Comparison of ENCODE assay signal across 10 mouse cellular contexts in the genomic region with DNA sequence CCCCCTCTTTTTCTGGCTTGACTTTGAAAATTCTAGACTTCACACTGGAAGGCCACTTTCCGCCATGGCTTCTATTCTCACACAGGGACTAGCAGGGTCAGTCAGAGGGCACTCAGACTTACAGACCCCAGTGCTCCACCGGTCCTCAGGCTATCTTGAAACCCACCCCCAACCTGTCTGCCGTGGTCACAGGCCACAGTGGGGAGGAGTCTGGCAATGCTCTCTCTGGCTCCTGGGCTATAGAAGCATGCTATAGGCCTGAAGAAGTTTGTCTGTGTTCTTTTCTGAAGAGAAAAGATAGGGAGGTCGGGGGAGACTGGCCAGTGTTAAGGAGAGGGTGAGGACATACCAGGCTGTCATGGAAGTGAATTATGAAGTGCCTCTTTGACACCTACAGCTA. TPM values are rescaled to one million over a fixed set of nuclear protein-coding genes. Genes with fewer than 3 reads are reported as not detected.
DNase-seq lines count a peak whose midpoint lies in the region; ATAC-seq and TF ChIP-seq lines count a peak whose summit lies in the region.
"Had no signal": no experiment of that assay in that cellular context is flagged by ENCODE, and none has a peak within 500 bp of the region (broad histone marks: within the 10 kb centered on the region; RNA-seq: fewer than 3 reads in every experiment).

No protein-coding gene starts in this region.

- intact Hi-C loops in heart, postnatal 10 days (cut with DNase I): loop anchor here (5.0 kb wide), 1 partner anchor 58 kb away; no protein-coding TSS in a partner anchor
- intact Hi-C loops in gastrocnemius, postnatal 14 days (cut with DNase I; ENCODE audit: low total_unique reads): no loop called here

- DNase-seq in heart, postnatal 10 days: no peak
- no peak for DNase-seq in midbrain, embryonic 14.5 days
- DNase-seq in adrenal gland, adult 2 months: no peak
- DNase-seq in gastrocnemius, postnatal 14 days: no peak

- 0 out of 2 replicates have a peak overlapping the region, but pooled peaks have one; percentile 16 for H3K9ac ChIP-seq in heart, embryonic 12.5 days
- H3K9ac ChIP-seq in midbrain, embryonic 14.5 days (replicated peaks; ENCODE audit: low read length): no peak overlapping the region
- no peak overlapping the region for H3K9ac ChIP-seq in midbrain, embryonic 16.5 days (ENCODE audit: low read depth, low read length)
- no peak overlapping the region for H3K9ac ChIP-seq in intestine, postnatal 0 days (ENCODE audit: low read depth, low read length)
- H3K9ac ChIP-seq in stomach, embryonic 15.5 days: no peak overlapping the region

- peak; percentile 22; the same call in 1 of the 2 replicates for ATAC-seq in heart, embryonic 12.5 days (ENCODE audit: insufficient number of reproducible peaks, low FRiP score)
- no peak for ATAC-seq in midbrain, embryonic 14.5 days (ENCODE audit: low FRiP score, low TSS enrichment)
- no peak for ATAC-seq in midbrain, embryonic 16.5 days
- no peak for ATAC-seq in intestine, postnatal 0 days
- no peak for ATAC-seq in stomach, embryonic 15.5 days (ENCODE audit: insufficient read depth, low FRiP score, low read depth)
- ATAC-seq: inflammation-experienced regulatory T-cells, adult 6 months had no signal

- no peak for TF ChIP-seq CTCF in intestine, postnatal 0 days (IDR thresholded peaks at IDR 0.05; ENCODE audit: low read depth)

- H3K4me1 ChIP-seq in heart, embryonic 12.5 days (replicated peaks): peaks cover 52% of the 10 kb centered on the region
- H3K4me1 ChIP-seq in midbrain, embryonic 14.5 days (ENCODE audit: control insufficient read depth, insufficient read depth, low read length): peaks cover 5% of the 10 kb centered on the region; the same call in 1 of the 2 replicates
- peaks cover 5% of the 10 kb centered on the region; the same call in 1 of the 2 replicates for H3K4me1 ChIP-seq in midbrain, embryonic 16.5 days (ENCODE audit: control insufficient read depth, insufficient read depth, low read length)
- peaks cover 8% of the 10 kb centered on the region; the same call in 1 of the 2 replicates for H3K4me1 ChIP-seq in intestine, postnatal 0 days (replicated peaks; ENCODE audit: control insufficient read depth, insufficient read depth, low read length)
- peaks cover 25% of the 10 kb centered on the region for H3K4me1 ChIP-seq in stomach, embryonic 15.5 days

- WGBS in heart, embryonic 12.5 days: 24% methylated on average over 4 of the region's 4 CpGs
- 71% methylated on average over 4 of the region's 4 CpGs for WGBS in midbrain, embryonic 14.5 days
- 63% methylated on average over 4 of the region's 4 CpGs for WGBS in midbrain, embryonic 16.5 days
- 38% methylated on average over 4 of the region's 4 CpGs for WGBS in intestine, postnatal 0 days
- WGBS in stomach, embryonic 15.5 days: 35% methylated on average over 4 of the region's 4 CpGs

- no peak overlapping the region for H3K4me3 ChIP-seq in heart, embryonic 12.5 days
- no peak overlapping the region for H3K4me3 ChIP-seq in midbrain, embryonic 14.5 days (replicated peaks; ENCODE audit: low read depth, low read length)
- no peak overlapping the region for H3K4me3 ChIP-seq in midbrain, embryonic 16.5 days (ENCODE audit: low read depth, low read length)
- H3K4me3 ChIP-seq in intestine, postnatal 0 days (ENCODE audit: low read depth, low read length): no peak overlapping the region
- H3K4me3 ChIP-seq in stomach, embryonic 15.5 days (replicated peaks): no peak overlapping the region

- no peaks in the 10 kb centered on the region for H3K27me3 ChIP-seq in heart, embryonic 12.5 days (replicated peaks)
- H3K27me3 ChIP-seq in midbrain, embryonic 14.5 days (ENCODE audit: control insufficient read depth, insufficient read depth, low read length): no peaks in the 10 kb centered on the region
- H3K27me3 ChIP-seq in midbrain, embryonic 16.5 days (ENCODE audit: control insufficient read depth, insufficient read depth, low read depth, low read length): no peaks in the 10 kb centered on the region
- H3K27me3 ChIP-seq in intestine, postnatal 0 days (replicated peaks; ENCODE audit: control insufficient read depth, insufficient read depth, low read length): no peaks in the 10 kb centered on the region
- H3K27me3 ChIP-seq in stomach, embryonic 15.5 days (replicated peaks): no peaks in the 10 kb centered on the region
- H3K27me3 ChIP-seq: CH12.LX had no signal

- peaks cover 12% of the 10 kb centered on the region for H3K36me3 ChIP-seq in heart, embryonic 12.5 days
- H3K36me3 ChIP-seq in midbrain, embryonic 14.5 days (ENCODE audit: control insufficient read depth, insufficient read depth, low read length): peaks cover 6% of the 10 kb centered on the region
- H3K36me3 ChIP-seq in midbrain, embryonic 16.5 days (ENCODE audit: control insufficient read depth, insufficient read depth, low read length): no peaks in the 10 kb centered on the region
- peaks cover 5% of the 10 kb centered on the region; the same call in 1 of the 2 replicates for H3K36me3 ChIP-seq in intestine, postnatal 0 days (ENCODE audit: control insufficient read depth, insufficient read depth)
- H3K36me3 ChIP-seq in stomach, embryonic 15.5 days: peaks cover 4% of the 10 kb centered on the region; the same call in 1 of the 2 replicates

- H3K27ac ChIP-seq in heart, embryonic 12.5 days (ENCODE audit: poor library complexity, severe bottlenecking): peak overlapping the region; percentile 87
- H3K27ac ChIP-seq in midbrain, embryonic 14.5 days (replicated peaks; ENCODE audit: low read depth, low read length): 0 out of 2 replicates have a peak overlapping the region, but pooled peaks have one; percentile 64
- H3K27ac ChIP-seq in midbrain, embryonic 16.5 days (ENCODE audit: low read length): no peak overlapping the region; the same call in 1 of the 2 replicates
- peak overlapping the region; percentile 75 for H3K27ac ChIP-seq in intestine, postnatal 0 days (ENCODE audit: low read depth, low read length)
- peak overlapping the region; percentile 98 for H3K27ac ChIP-seq in stomach, embryonic 15.5 days

- H3K4me2 ChIP-seq in heart, embryonic 12.5 days: peak overlapping the region; percentile 29
- no peak overlapping the region for H3K4me2 ChIP-seq in midbrain, embryonic 14.5 days (ENCODE audit: low read length)
- H3K4me2 ChIP-seq in midbrain, embryonic 16.5 days (ENCODE audit: low read length): no peak overlapping the region
- no peak overlapping the region; the same call in 1 of the 2 replicates for H3K4me2 ChIP-seq in intestine, postnatal 0 days (replicated peaks; ENCODE audit: low read depth)
- H3K4me2 ChIP-seq in stomach, embryonic 15.5 days: peak overlapping the region; percentile 34; the same call in 1 of the 2 replicates

- H3K9me3 ChIP-seq in heart, embryonic 12.5 days (replicated peaks): no peaks in the 10 kb centered on the region
- H3K9me3 ChIP-seq in midbrain, embryonic 14.5 days (ENCODE audit: control insufficient read depth, low read length): no peaks in the 10 kb centered on the region
- no peaks in the 10 kb centered on the region for H3K9me3 ChIP-seq in midbrain, embryonic 16.5 days (replicated peaks; ENCODE audit: control insufficient read depth, low read length, poor library complexity, severe bottlenecking)
- H3K9me3 ChIP-seq in intestine, postnatal 0 days (ENCODE audit: control insufficient read depth): no peaks in the 10 kb centered on the region
- H3K9me3 ChIP-seq in stomach, embryonic 15.5 days: no peaks in the 10 kb centered on the region

RNA-seq across cellular contexts. Expression of gene Fscn1, which starts 39.9 kb away (rescaled TPM):
- 201 and 205 TPM in 2 replicates for polyA plus RNA-seq in heart, embryonic 12.5 days (2016; fragmentation: Nextera tagmentation; extraction: Ambion mirVana)
- 100 to 1,000 TPM; 103 to 132 TPM for total RNA-seq in heart, postnatal 10 days (2021)
- polyA plus RNA-seq in midbrain, embryonic 14.5 days (2014; fragmentation: Nextera tagmentation; extraction: Ambion mirVana): 521 and 580 TPM in 2 replicates
- 493 and 557 TPM in 2 replicates for polyA plus RNA-seq in midbrain, embryonic 16.5 days (2015; fragmentation: Nextera tagmentation; extraction: Ambion mirVana)
- polyA plus RNA-seq in intestine, postnatal 0 days (2015; fragmentation: Nextera tagmentation; extraction: Ambion mirVana): 36.5 and 37.1 TPM in 2 replicates
- polyA plus RNA-seq in stomach, embryonic 15.5 days (2015; fragmentation: Nextera tagmentation; extraction: Ambion mirVana): 181 and 185 TPM in 2 replicates
- total RNA-seq in adrenal gland, adult 2 months (2021): 10 to 100 TPM; 24.6 to 42.9 TPM
- 129 and 134 TPM in 2 replicates for polyA plus RNA-seq in adrenal gland, adult 2 months (2012; rRNA removed)
- total RNA-seq in gastrocnemius, postnatal 14 days (2021): 10 to 100 TPM; 52.2 to 72.9 TPM

Comparison
In these comparisons a context has a peak if more than half of its experiments do, and no peak if none do; other contexts are left out.
1. H3K4me2 ChIP-seq: peak in heart, embryonic 12.5 days (single experiment) and stomach, embryonic 15.5 days (single experiment); none in midbrain, embryonic 14.5 days (single experiment), midbrain, embryonic 16.5 days (single experiment) and intestine, postnatal 0 days (single experiment).